Mouse (Mus musculus) intestine, postnatal 0 days (tissue): Measurements from ENCODE around the gene Sox6. TPM values are rescaled to one million over a fixed set of nuclear protein-coding genes. Genes with fewer than 3 reads are reported as not detected.

ENCODE experiments used
- ATAC-seq: fragments of 200-750 bp; cut with Nextera tagmentation; 2 replicates; pipeline ENCODE4 v1.8.0; 2017; ENCODE audit warnings: mild to moderate bottlenecking, moderate TSS enrichment, moderate library complexity
- H3K27ac ChIP-seq: fragments of 300-500 bp; sonication (generic); 2 replicates; pipeline ENCODE4 v1.5.1; 2014; ENCODE audit warnings: mild to moderate bottlenecking, low read depth, low read length, moderate library complexity
- H3K27me3 ChIP-seq: fragments of 300-500 bp; sonication (generic); replicated peaks from 2 replicates; pipeline ENCODE4 v1.6.1; 2014; ENCODE audit warnings: low read length, mixed read lengths; ENCODE audit not compliant: control insufficient read depth, insufficient read depth
- H3K36me3 ChIP-seq: fragments of 300-500 bp; sonication (generic); 2 replicates; pipeline ENCODE4 v1.6.1; 2014; ENCODE audit warnings: mild to moderate bottlenecking, moderate library complexity; ENCODE audit not compliant: control insufficient read depth, insufficient read depth
- H3K4me1 ChIP-seq: fragments of 300-500 bp; sonication (generic); replicated peaks from 2 replicates; pipeline ENCODE4 v1.6.1; 2014; ENCODE audit warnings: antibody characterized with exemption, low read length, mixed read lengths; ENCODE audit not compliant: control insufficient read depth, insufficient read depth
- H3K4me2 ChIP-seq: fragments of 300-500 bp; sonication (generic); replicated peaks from 2 replicates; pipeline ENCODE4 v1.6.1; 2014; ENCODE audit warnings: low read depth, mild to moderate bottlenecking, moderate library complexity
- H3K4me3 ChIP-seq: fragments of 300-500 bp; sonication (generic); 2 replicates; pipeline ENCODE4 v1.5.1; 2014; ENCODE audit warnings: low read depth, low read length
- H3K9ac ChIP-seq: fragments of 300-500 bp; sonication (generic); 2 replicates; pipeline ENCODE4 v1.6.1; 2014; ENCODE audit warnings: mild to moderate bottlenecking, low read depth, low read length
- H3K9me3 ChIP-seq: fragments of 300-500 bp; sonication (generic); 2 replicates; pipeline ENCODE4 v1.6.1; 2016; ENCODE audit warnings: mixed run types; ENCODE audit not compliant: control insufficient read depth
- CTCF ChIP-seq: sonication (generic); IDR thresholded peaks from 2 replicates; pipeline ENCODE4 v1.5.1; 2016; ENCODE audit warnings: low read depth, mild to moderate bottlenecking, control low read depth, antibody characterized with exemption, moderate library complexity
- WGBS: fragments of 180-500 bp; shearing (Covaris S2); extraction: QIAGEN DNeasy Blood & Tissue Kit; methylation state at CpG from one replicate; pipeline ENCODE4 v1.1.7; 2014; 5-methylcytosine and 5-hydroxymethylcytosine counted together
- polyA plus RNA-seq: library from polyadenylated mRNA; unstranded; fragments of >200 nt; fragmentation: Nextera tagmentation; extraction: Ambion mirVana; gene quantifications from 2 replicates; pipeline ENCODE4 v1.2.1, GENCODE M21; 2015

Gene Sox6
- polyA plus RNA-seq, 1 experiment from 2014 or later, result 21.6 TPM

DNA sequence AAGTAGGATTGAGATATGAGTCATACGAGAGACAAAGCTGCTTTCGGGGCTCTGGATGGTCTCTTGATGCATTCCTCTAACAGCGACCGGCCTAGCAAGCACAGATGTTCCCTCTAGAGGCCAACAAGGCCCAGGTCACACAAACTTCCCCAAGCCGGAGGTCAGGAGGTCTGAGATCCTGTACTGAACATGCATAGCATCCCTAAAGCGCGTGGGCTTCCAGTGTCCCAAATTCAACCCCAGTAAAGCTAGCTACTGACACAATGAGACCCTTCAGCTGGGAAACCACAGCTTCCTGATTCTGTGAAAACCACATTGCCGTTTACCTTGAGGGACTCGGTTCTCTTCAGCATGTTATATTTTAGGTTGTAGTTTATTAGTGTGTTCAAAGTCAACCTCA is 499.6 kb downstream of the Sox6 start:
- 76% methylated on average over 9 of the region's 9 CpGs for WGBS
- Histone ChIP-seq H3K4me2 (no peak overlapping the region), H3K27me3 (no peaks in the 10 kb centered on the region), H3K4me1 (no peaks in the 10 kb centered on the region), H3K9ac (no peak overlapping the region), H3K4me3 (no peak overlapping the region), H3K36me3 (0 out of 2 replicates have a peak, but pooled peaks cover 4% of the 10 kb centered on the region), H3K9me3 (no peaks in the 10 kb centered on the region), H3K27ac (0 out of 2 replicates have a peak overlapping the region, but pooled peaks have one; percentile 5)
- TF ChIP-seq CTCF, result peak; percentile 36; the same call in 1 of the 2 replicates
- no peak for ATAC-seq

DNA sequence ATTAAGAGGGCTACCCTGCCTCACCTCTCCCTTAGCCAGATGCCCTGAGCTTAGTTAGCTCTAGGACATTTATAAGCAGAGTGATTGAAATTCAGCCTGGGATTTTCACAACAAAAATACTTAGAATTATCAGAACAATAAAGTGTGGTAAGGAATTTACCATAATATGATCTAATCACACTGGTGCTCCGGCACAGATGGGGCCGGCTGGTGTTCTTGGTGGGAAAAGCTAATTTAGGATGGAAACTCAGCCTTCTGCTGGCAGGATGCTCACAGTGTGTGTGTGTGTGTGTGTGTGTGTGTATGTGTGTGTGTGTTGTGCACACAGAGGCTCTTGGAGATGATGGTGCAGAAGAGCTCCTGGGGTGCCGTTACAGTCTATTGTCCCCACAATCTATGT is 501.0 kb downstream of the Sox6 start:
- Histone ChIP-seq H3K27ac (no peak overlapping the region), H3K4me1 (no peaks in the 10 kb centered on the region)

DNA sequence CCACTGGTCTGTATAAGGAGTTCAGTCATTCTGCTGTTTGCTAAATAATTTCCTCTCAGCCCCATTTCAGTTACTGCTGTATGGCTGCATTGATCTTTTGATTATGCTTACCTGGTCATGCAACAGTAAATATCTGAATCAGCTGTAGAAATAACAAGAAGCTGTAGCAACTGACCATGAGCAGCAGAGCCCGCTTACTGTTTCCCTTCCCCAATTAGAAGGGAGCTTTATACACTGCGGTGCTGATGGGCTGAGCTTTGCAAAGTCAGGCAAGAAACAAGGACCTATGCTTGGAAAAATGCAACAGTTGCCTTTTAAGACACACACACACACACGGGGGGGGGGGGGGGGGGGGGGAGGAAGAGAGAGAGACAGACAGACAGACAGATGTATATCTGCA is 502.1 kb downstream of the Sox6 start:
- TF ChIP-seq CTCF, result no peak
- Histone ChIP-seq H3K4me2 (no peak overlapping the region), H3K36me3 (0 out of 2 replicates have a peak, but pooled peaks cover 4% of the 10 kb centered on the region), H3K27ac (no peak overlapping the region), H3K27me3 (no peaks in the 10 kb centered on the region), H3K4me1 (no peaks in the 10 kb centered on the region), H3K9me3 (no peaks in the 10 kb centered on the region), H3K9ac (no peak overlapping the region), H3K4me3 (no peak overlapping the region)
- 79% methylated on average over 3 of the region's 3 CpGs for WGBS
- ATAC-seq, result no peak

More for the DNA sequence above, 501.0 kb downstream of the Sox6 start:
- 0 out of 2 replicates have a peak, but pooled peaks cover 4% of the 10 kb centered on the region for H3K36me3 ChIP-seq
- H3K9ac ChIP-seq, result no peak overlapping the region
- ATAC-seq, result no peak
- H3K27me3 ChIP-seq, result no peaks in the 10 kb centered on the region
- 69% methylated on average over 3 of the region's 3 CpGs for WGBS
- H3K4me2 ChIP-seq, result no peak overlapping the region
- no peak overlapping the region for H3K4me3 ChIP-seq
- no peaks in the 10 kb centered on the region for H3K9me3 ChIP-seq
- no peak for TF ChIP-seq CTCF

DNA sequence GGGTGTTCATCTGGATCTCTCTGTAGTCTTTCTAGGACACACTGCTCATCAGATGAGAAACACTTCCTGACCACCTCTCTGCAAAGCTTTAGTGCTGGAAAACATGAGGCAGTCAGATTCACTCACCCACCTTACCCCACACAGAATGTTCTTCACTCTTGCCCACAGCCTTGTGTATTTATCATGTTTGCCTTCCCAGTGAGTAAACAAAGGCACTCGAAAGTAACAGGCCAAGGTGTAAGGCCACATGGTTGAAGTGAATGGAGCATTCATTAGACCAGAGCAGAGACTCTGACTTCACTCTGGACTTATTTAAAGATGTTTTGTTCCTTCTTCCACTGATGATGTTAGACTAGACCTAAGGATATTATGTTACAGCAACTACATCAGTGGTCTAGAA is 506.7 kb downstream of the Sox6 start:
- 26% methylated on average over 1 of the region's 1 CpGs for WGBS
- ATAC-seq, result no peak
- no peak overlapping the region for H3K4me2 ChIP-seq
- no peaks in the 10 kb centered on the region for H3K36me3 ChIP-seq
- no peaks in the 10 kb centered on the region for H3K4me1 ChIP-seq
- H3K9ac ChIP-seq, result no peak overlapping the region
- H3K9me3 ChIP-seq, result no peaks in the 10 kb centered on the region
- TF ChIP-seq CTCF, result no peak
- H3K27me3 ChIP-seq, result no peaks in the 10 kb centered on the region
- no peak overlapping the region for H3K27ac ChIP-seq
- H3K4me3 ChIP-seq, result no peak overlapping the region

DNA sequence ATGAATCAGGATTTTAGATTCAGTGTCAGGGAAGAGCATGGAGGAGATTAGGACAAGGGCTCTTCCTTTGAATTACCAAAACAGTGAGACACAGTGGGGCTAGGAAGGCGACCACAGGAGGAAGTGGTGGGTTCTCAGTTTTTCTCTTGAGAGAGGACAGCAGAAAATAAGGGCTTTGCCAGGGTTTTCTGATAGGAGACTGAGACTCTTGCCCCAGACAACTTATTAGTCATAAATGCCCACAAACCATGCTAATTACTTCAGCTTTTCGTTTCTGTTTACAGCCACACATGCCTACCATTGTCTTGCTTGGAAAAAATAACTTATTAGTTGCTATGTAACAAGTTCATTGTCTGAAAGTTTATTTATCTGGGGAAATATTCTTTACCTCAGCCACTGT is 507.4 kb downstream of the Sox6 start:
- no peak for TF ChIP-seq CTCF
- H3K27me3 ChIP-seq, result no peaks in the 10 kb centered on the region
- no peaks in the 10 kb centered on the region for H3K9me3 ChIP-seq
- ATAC-seq, result no peak
- no peak overlapping the region for H3K27ac ChIP-seq
- WGBS, result 70% methylated on average over 2 of the region's 2 CpGs
- H3K9ac ChIP-seq, result no peak overlapping the region
- no peak overlapping the region for H3K4me2 ChIP-seq
- no peaks in the 10 kb centered on the region for H3K36me3 ChIP-seq
- no peaks in the 10 kb centered on the region for H3K4me1 ChIP-seq
- no peak overlapping the region for H3K4me3 ChIP-seq

DNA sequence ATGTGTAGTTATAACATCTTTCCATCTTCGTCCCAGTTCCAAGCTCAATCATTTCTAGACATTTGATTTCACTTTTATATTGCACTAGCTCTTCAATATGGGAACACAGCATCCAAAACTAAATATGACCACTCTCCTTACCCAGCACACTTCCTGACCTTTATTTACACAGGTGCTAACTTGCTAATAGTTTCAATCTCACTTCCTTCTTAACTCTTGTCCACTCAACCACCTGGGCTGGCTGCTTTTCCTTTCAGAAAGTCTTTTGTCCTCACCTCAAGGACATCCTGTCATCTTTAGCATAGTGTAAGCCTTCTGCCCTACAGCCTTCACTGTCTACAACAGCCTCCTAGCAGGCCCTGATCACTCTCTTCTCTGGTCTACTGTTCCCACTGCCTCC is 520.9 kb downstream of the Sox6 start:
- WGBS, result 95% methylated on average over 1 of the region's 1 CpGs
- H3K27ac ChIP-seq, result no peak overlapping the region
- TF ChIP-seq CTCF, result no peak
- H3K36me3 ChIP-seq, result no peaks in the 10 kb centered on the region
- H3K4me3 ChIP-seq, result no peak overlapping the region
- H3K9me3 ChIP-seq, result no peaks in the 10 kb centered on the region
- H3K4me1 ChIP-seq, result no peaks in the 10 kb centered on the region
- H3K9ac ChIP-seq, result no peak overlapping the region
- no peaks in the 10 kb centered on the region for H3K27me3 ChIP-seq
- ATAC-seq, result no peak
- no peak overlapping the region for H3K4me2 ChIP-seq

DNA sequence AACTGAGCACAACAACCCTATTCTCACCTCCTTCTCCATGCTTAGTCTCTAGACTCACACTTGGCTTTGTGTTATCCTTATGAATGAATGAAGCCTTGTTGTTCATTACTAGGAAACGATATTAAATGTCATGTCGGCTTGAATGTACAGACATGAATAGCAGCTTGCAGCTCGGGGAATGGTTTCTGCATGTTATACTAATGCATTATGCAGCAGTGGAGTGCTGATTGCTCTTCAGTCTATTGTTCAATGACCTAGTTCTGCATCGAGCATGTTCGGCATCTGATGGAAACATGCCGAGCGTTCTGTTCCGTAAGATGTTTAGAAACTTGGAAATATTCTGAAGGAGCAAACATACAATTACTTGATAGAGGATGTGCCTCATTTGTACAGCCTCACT is 524.9 kb downstream of the Sox6 start:
- Histone ChIP-seq H3K4me3 (no peak overlapping the region), H3K27me3 (no peaks in the 10 kb centered on the region), H3K9me3 (no peaks in the 10 kb centered on the region), H3K9ac (no peak overlapping the region), H3K27ac (no peak overlapping the region), H3K4me1 (no peaks in the 10 kb centered on the region), H3K36me3 (0 out of 2 replicates have a peak, but pooled peaks cover 3% of the 10 kb centered on the region), H3K4me2 (no peak overlapping the region)
- no peak for ATAC-seq
- 90% methylated on average over 8 of the region's 8 CpGs for WGBS
- TF ChIP-seq CTCF, result no peak
